Mouse (Mus musculus): Measurements from ENCODE around the gene Klf13. TPM values are rescaled to one million over a fixed set of nuclear protein-coding genes. Genes with fewer than 3 reads are reported as not detected.

Klf13 gene
- total and polyA plus RNA-seq, 3 experiments, result 1.7 to 9.7 (median 3.7) TPM

GRCm38 (mm10) chr7:63949176-63949575, 10.5 kb upstream of the Klf13 start:
- Histone ChIP-seq H3K79me2 (replicated peaks; ENCODE audit: control insufficient read depth, extremely low read depth, insufficient read depth, poor library complexity, severe bottlenecking) (no peaks in the 10 kb centered on the region), H3K9me3 (replicated peaks; ENCODE audit: low read length) (no peaks in the 10 kb centered on the region), H3K27ac (ENCODE audit: insufficient read depth, low read depth) (no peak overlapping the region), H3K4me2 (ENCODE audit: insufficient read depth, low read depth, poor library complexity, severe bottlenecking) (no peak overlapping the region), H3K27me3 (replicated peaks) (peaks cover 2% of the 10 kb centered on the region), H3K4me3 (replicated peaks in 1 of 3; ENCODE audit: low read depth in 2 of 3, low read length in 2 of 3, poor library complexity in 1 of 3) (no peak overlapping the region), H3K9ac (ENCODE audit: insufficient read depth, low read depth) (no peak overlapping the region), H3K4me1 (ENCODE audit: control insufficient read depth in 1 of 2, insufficient read depth in 2 of 2) (peaks cover 13 to 24% of the 10 kb centered on the region in 2 experiments), H3K36me3 (replicated peaks in 1 of 2; ENCODE audit: control insufficient read depth in 1 of 2, insufficient read depth in 1 of 2, low read length in 1 of 2) (no peaks in the 10 kb centered on the region)
- TF ChIP-seq SIN3A (IDR thresholded peaks at IDR 0.05; ENCODE audit: low read length), result no peak
- no peak for TF ChIP-seq MAZ (IDR thresholded peaks at IDR 0.05; ENCODE audit: low read depth, low read length)
- TF ChIP-seq IRF4 (IDR thresholded peaks at IDR 0.05; ENCODE audit: low read depth, low read length), result no peak
- no peak for TF ChIP-seq JUN (IDR thresholded peaks at IDR 0.05; ENCODE audit: insufficient read depth, low read depth, low read length)
- TF ChIP-seq POLR2A (IDR thresholded peaks at IDR 0.05; ENCODE audit: low read depth, low read length), result no peak
- TF ChIP-seq TCF12 (IDR thresholded peaks at IDR 0.05; ENCODE audit: low read depth, low read length), result no peak
- TF ChIP-seq USF2 (conservative IDR thresholded peaks at IDR 0.05; ENCODE audit: low read depth, low read length), result no peak
- TF ChIP-seq PAX5 (IDR thresholded peaks at IDR 0.05; ENCODE audit: low read length), result no peak
- TF ChIP-seq BHLHE40 (IDR thresholded peaks at IDR 0.05; ENCODE audit: low read depth, low read length), result no peak
- no peak for TF ChIP-seq ETS1 (conservative IDR thresholded peaks at IDR 0.05; ENCODE audit: low read depth, low read length)
- no peak for TF ChIP-seq NELFE (IDR thresholded peaks at IDR 0.05; ENCODE audit: low read depth, low read length)
- no peak for TF ChIP-seq RAD21 (IDR thresholded peaks at IDR 0.05; ENCODE audit: low read depth, low read length)
- TF ChIP-seq GABPA (IDR thresholded peaks at IDR 0.05; ENCODE audit: insufficient replicate concordance, low read depth, low read length), result no peak
- TF ChIP-seq JUND (conservative IDR thresholded peaks at IDR 0.05; ENCODE audit: low read depth, low read length), result no peak
- TF ChIP-seq CTCF (conservative IDR thresholded peaks at IDR 0.05 in 1 of 2, IDR thresholded peaks at IDR 0.05 in 1 of 2; ENCODE audit: low read depth in 2 of 2, low read length in 2 of 2), result no peak
- TF ChIP-seq MAX (IDR thresholded peaks at IDR 0.05; ENCODE audit: low read length), result no peak
- no peak for TF ChIP-seq SMC3 (IDR thresholded peaks at IDR 0.05; ENCODE audit: low read depth, low read length)
- DNase-seq (ENCODE audit: extremely low read depth), result no peak
- dilution Hi-C loops (cut with MboI; ENCODE audit: extremely low pct_ligation_motif_present, extremely low pct_unique_long_range_greater_than_20kb, low sequenced_read_pairs), result no loop called here
- in situ Hi-C loops (cut with MboI; ENCODE audit: low pct_ligation_motif_present, low pct_unique_long_range_greater_than_20kb, low sequenced_read_pairs), result no loop called here

GRCm38 (mm10) chr7:63947514-63948487, 9.1 kb upstream of the Klf13 start:
- no peak overlapping the region for H3K27ac ChIP-seq (ENCODE audit: insufficient read depth, low read depth)
- in situ Hi-C loops (cut with MboI; ENCODE audit: low pct_ligation_motif_present, low pct_unique_long_range_greater_than_20kb, low sequenced_read_pairs), result no loop called here

More at GRCm38 (mm10) chr7:63947514-63948487, 9.1 kb upstream of the Klf13 start:
- no peaks in the 10 kb centered on the region for H3K9me3 ChIP-seq (replicated peaks; ENCODE audit: low read length)
- H3K4me2 ChIP-seq (ENCODE audit: insufficient read depth, low read depth, poor library complexity, severe bottlenecking), result no peak overlapping the region
- dilution Hi-C loops (cut with MboI; ENCODE audit: extremely low pct_ligation_motif_present, extremely low pct_unique_long_range_greater_than_20kb, low sequenced_read_pairs), result no loop called here
- no peak for TF ChIP-seq ETS1 (conservative IDR thresholded peaks at IDR 0.05; ENCODE audit: low read depth, low read length)
- TF ChIP-seq ELF1 (IDR thresholded peaks at IDR 0.05; ENCODE audit: low read depth, low read length), result no peak
- no peak for TF ChIP-seq UBTF (IDR thresholded peaks at IDR 0.05; ENCODE audit: low read depth, low read length)
- no peak for TF ChIP-seq JUN (IDR thresholded peaks at IDR 0.05; ENCODE audit: insufficient read depth, low read depth, low read length)
- no peak for TF ChIP-seq CHD1 (IDR thresholded peaks at IDR 0.05; ENCODE audit: low read depth, low read length)
- TF ChIP-seq ZC3H11A (IDR thresholded peaks at IDR 0.05; ENCODE audit: low read depth, low read length), result no peak
- TF ChIP-seq SIN3A (IDR thresholded peaks at IDR 0.05; ENCODE audit: low read length), result no peak
- TF ChIP-seq HCFC1 (IDR thresholded peaks at IDR 0.05; ENCODE audit: low read depth, low read length), result no peak
- TF ChIP-seq TBP (conservative IDR thresholded peaks at IDR 0.05; ENCODE audit: low read depth, low read length), result no peak
- TF ChIP-seq ZMIZ1 (IDR thresholded peaks at IDR 0.05; ENCODE audit: low read depth, low read length), result no peak
- TF ChIP-seq CHD2 (IDR thresholded peaks at IDR 0.05; ENCODE audit: low read length), result no peak
- TF ChIP-seq JUND (conservative IDR thresholded peaks at IDR 0.05; ENCODE audit: low read depth, low read length), result no peak
- TF ChIP-seq ZNF384 (IDR thresholded peaks at IDR 0.05; ENCODE audit: low read depth, low read length), result no peak
- TF ChIP-seq NRF1 (IDR thresholded peaks at IDR 0.05; ENCODE audit: low read depth, low read length), result no peak
- TF ChIP-seq EP300 (IDR thresholded peaks at IDR 0.05; ENCODE audit: low read length), result no peak
- TF ChIP-seq RCOR1 (conservative IDR thresholded peaks at IDR 0.05; ENCODE audit: low read depth, low read length), result no peak
- no peak for TF ChIP-seq IRF4 (IDR thresholded peaks at IDR 0.05; ENCODE audit: low read depth, low read length)
- peaks cover 5% of the 10 kb centered on the region for H3K27me3 ChIP-seq (replicated peaks)
- H3K9ac ChIP-seq (ENCODE audit: insufficient read depth, low read depth), result no peak overlapping the region
- no peak overlapping the region for H3K4me3 ChIP-seq (replicated peaks in 1 of 3; ENCODE audit: low read depth in 2 of 3, low read length in 2 of 3, poor library complexity in 1 of 3)
- no peaks in the 10 kb centered on the region for H3K36me3 ChIP-seq (replicated peaks in 1 of 2; ENCODE audit: control insufficient read depth in 1 of 2, insufficient read depth in 1 of 2, low read length in 1 of 2)
- H3K79me2 ChIP-seq (replicated peaks; ENCODE audit: control insufficient read depth, extremely low read depth, insufficient read depth, poor library complexity, severe bottlenecking), result no peaks in the 10 kb centered on the region
- H3K4me1 ChIP-seq (ENCODE audit: control insufficient read depth in 1 of 2, insufficient read depth in 2 of 2), result peaks cover 13 to 23% of the 10 kb centered on the region in 2 experiments
- no peak for DNase-seq (ENCODE audit: extremely low read depth)

Data from CH12.LX (cell line).